Mouse (Mus musculus) ZHBTc4 (cell line): Measurements from ENCODE around the gene Gfra1.
A peak's percentile ranks its signal among the peaks of the same experiment; 100 is the strongest.

Experiments
- DNase-seq: peaks from one replicate; pipeline ENCODE4 v3.0.0-alpha.2; 2011; ENCODE audit warnings: low read depth, low spot score

The Gfra1 gene

DNA sequence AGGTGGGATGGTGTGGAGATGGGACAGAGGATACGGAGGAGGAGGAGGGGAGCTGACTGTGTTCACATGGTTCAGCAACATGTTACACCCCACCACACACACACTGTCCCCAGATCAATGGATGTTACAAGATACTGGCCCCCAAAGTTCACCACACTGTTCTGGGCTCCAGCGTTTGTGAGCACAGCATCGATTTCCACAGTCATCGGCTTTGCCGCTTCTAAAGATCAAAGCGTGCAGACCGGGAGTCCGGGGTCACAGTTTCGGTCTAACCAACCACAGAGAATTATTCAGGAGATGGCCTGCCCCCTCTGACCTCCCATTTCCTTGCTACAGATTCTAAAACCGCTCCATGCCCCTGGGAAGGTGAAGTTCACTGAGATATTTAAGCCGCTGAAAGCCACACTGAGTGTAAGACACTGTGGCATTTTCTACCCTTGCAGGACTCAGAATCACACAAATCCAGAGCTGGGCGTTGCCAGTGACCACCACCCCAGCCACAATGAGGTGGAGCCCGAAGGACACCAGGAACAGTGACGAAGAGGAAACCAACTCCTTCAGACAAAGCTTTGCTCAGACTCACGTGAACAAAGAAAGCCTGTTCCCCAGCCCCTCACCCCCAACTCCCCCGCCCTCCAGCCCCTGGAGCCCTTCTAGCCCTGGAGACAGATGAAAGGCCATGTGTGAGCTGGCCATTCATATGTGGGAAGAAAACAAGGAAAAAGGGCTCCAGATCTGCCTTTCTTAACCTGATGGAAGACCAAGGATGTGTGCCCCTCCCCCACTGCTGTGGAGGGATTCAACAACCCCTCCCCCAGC is 59.7 kb downstream of the Gfra1 start:
- peak; percentile 73 for DNase-seq

GRCm38 (mm10) chr19:58393121-58393520 is 62.6 kb downstream of the Gfra1 start:
- no peak for DNase-seq

DNA sequence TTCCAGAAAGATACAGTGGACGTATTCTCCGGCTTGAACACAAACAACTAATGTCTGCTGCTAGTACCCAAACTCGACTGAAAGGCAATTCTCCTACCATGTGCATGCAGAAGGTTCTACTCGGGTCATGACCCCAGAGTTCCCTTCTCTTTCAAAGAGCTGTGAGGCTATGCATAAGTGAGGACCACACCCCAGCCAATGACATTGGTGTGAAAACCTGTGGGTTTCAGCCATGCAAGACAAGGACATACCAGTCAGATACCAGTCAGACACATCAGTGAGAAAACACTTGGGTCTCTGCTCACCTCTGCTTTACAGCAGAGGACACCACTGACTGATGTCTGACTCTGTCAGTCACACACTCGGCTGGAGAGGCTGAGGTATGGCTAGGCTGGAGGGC is 63.9 kb downstream of the Gfra1 start:
- DNase-seq = peak; percentile 84

DNA sequence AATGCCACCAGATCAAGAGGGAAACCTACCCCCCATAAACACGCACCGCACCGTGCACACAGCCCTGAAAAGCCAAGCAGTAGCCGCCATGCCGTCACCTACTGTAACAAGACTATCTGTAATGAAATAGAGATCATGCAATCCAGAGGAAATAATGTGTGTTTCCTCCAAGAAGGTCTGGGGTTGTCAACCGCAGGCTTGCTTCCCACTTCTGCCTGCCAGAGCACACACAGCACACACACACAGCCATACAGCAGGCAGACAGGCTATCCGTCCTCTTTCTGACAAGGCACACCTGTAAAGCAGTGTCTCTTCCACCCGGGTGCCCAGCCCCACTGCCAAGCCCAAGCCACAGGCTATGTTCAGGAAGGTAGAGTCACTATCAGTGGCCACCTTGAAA is 66.2 kb downstream of the Gfra1 start:
- DNase-seq = no peak

GRCm38 (mm10) chr19:58388851-58389447 is 66.8 kb downstream of the Gfra1 start:
- no peak for DNase-seq

GRCm38 (mm10) chr19:58383273-58383672 is 72.4 kb downstream of the Gfra1 start:
- no peak for DNase-seq

- no peak for DNase-seq
These were observed 73.2 kb downstream of the Gfra1 start for GRCm38 (mm10) chr19:58382535-58382934.

- no peak for DNase-seq
These were observed 77.7 kb downstream of the Gfra1 start for GRCm38 (mm10) chr19:58377969-58378368.

- no peak for DNase-seq
These were observed 79.0 kb downstream of the Gfra1 start for GRCm38 (mm10) chr19:58376675-58377102.

DNA sequence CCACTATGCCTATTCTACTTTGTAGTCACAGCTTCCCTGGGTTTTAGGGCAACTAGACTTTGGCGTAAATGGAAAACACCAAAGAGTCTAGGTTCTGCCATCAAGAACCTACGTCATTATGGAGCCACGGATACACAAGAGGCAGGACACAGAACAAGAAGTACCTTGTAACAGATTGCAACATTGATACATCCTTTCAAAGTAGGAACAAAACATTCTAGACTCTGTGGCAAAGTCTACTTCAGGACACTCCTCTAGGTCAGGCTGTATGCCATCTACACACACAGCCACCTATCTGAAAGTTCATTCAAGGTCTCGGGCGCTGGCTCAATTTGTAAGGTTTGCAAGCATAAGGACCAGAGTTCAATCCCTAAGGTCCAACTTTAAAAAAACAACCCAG is 81.1 kb downstream of the Gfra1 start:
- no peak for DNase-seq

DNA sequence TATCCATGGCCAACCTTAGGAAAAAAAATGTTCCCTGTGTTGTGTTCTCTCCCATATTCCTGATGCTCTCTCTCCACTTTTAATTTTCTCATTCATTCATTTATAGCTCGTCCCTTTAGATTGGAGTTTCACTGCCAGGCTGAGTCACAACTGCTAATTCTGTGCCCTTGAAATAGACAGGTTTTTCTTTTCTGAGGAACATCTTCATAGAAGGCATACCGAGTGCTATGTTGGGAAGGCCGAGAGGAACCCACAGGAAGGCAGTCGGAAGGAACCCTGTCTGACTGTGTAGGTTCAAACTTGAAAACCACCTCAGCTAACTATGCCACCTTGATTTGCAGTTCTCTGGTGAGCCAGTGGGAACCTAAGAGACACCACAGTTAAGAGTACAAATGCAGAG is 81.6 kb downstream of the Gfra1 start:
- DNase-seq = no peak

GRCm38 (mm10) chr19:58368513-58368912 is 87.2 kb downstream of the Gfra1 start:
- DNase-seq = no peak

DNA sequence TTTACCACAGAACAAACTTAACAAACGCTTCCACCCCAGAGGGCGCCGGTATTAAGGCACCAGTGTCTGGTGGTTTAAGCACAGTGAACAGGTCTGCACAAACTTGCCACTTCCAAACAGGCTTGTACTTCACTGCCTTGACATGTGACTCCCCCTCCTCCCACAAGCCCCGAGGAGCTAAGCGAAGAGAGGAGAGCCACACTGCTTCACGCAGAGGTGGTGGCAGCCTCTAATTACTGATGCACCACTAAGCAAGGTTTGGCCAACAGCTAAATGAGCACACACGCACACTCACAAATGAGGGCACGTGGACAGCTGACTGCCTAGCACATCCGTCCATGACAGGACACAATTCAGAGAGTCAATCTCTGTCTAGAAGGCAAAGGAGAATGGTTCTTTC is 91.0 kb downstream of the Gfra1 start:
- peak; percentile 33 for DNase-seq

GRCm38 (mm10) chr19:58360982-58361381 is 94.7 kb downstream of the Gfra1 start:
- no peak for DNase-seq

GRCm38 (mm10) chr19:58358063-58358462 is 97.6 kb downstream of the Gfra1 start:
- no peak for DNase-seq

DNA sequence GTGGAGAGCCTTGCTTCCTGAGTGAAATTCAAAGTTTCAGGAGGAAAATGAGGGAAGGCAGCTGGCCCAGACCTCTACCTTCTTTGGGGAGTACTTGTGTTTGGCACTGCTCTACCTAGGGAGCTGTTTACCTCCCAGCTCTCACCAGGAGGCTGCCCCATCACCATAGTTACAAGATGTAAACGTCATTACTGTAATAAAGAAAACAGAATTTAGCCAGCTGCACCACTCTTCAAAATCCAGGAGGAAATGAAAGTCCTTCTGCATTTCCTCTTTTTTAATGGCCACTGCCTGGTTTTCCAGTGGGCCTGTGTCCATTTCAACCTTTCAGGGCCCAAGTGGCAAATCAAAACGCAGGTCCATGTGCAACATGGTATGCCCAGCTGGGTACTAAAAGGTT is 101.8 kb downstream of the Gfra1 start:
- no peak for DNase-seq

DNA sequence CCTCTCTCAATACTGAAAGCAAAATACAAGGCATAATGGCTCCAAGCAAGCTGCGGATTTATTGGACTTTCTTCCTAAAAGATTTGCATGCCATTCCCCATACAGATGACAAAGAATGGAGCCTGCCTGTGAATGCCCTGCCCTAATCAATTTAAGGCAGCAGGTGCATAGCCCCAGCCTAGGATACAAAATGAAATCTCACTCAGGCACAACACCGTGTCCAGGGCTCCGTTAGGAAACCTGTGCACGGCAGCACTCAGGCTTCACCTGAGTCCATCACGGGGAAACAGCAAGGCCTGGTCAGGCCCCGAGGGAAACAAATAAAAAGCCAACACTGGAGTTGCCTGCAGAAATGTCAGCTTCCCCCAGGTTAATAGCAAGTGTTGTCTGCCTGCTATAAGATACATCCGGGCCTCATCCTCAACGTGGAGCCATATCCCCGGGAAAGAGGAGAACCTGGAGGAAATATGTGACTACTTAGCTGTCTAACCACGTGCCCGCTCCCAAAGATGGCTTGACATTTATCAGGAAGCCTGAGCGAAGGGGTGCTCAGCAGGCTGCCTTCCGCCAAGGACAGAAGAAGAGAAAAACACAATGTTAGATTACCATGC is 102.3 kb downstream of the Gfra1 start:
- DNase-seq = no peak

DNA sequence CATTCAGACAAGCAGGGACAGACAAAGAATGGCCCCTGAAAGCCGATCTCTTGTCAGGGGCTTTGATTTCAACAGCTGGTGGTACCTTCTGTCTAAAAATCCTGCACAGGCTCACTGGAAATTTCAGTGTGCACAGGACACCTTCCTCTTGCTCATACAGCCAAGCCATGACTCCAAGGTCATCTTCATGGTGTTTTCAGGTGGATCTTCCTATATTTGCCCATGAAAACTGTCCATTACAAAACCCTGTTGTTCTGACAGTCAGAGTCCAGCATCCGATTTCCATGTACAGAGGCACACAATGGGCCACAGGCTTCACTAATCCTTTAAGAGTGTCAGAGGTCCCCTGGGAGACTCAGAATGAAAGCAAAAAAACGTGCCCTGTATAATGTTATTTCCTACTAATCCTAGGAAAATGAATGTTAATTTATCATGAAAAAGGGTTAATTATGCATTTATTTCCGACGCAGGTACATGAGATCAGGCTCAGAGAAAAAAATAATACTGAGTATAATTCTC is 105.8 kb downstream of the Gfra1 start:
- DNase-seq = no peak

GRCm38 (mm10) chr19:58345137-58345536 is 110.6 kb downstream of the Gfra1 start:
- DNase-seq = no peak

GRCm38 (mm10) chr19:58341351-58341750 is 114.4 kb downstream of the Gfra1 start:
- no peak for DNase-seq

- DNase-seq = no peak
These were observed 115.5 kb downstream of the Gfra1 start for GRCm38 (mm10) chr19:58340221-58340620.

- DNase-seq = no peak
These were observed 118.9 kb downstream of the Gfra1 start for GRCm38 (mm10) chr19:58336802-58337201.
